Mouse (Mus musculus): Measurements from ENCODE around the gene Rab11fip3.

- no peak for TF ChIP-seq CTCF (IDR thresholded peaks at IDR 0.05; ENCODE audit: borderline replicate concordance, insufficient read depth, low read depth, low read length)
- TF ChIP-seq POLR2A (IDR thresholded peaks at IDR 0.05; ENCODE audit: borderline replicate concordance, insufficient read depth, low read length): no peak
Observed at GRCm38 (mm10) chr17:26013711-26014110, 55.6 kb downstream of the Rab11fip3 start.
